Mouse (Mus musculus) liver, postnatal 0 days (tissue): ENCODE data around the gene Zfhx3. TPM values are rescaled to one million over a fixed set of nuclear protein-coding genes. Genes with fewer than 3 reads are reported as not detected.
A peak's percentile ranks its signal among the peaks of the same experiment; 100 is the strongest.

Experiments
- ATAC-seq: fragments of 200-750 bp; cut with Nextera tagmentation; 2 replicates; pipeline ENCODE4 v1.8.0; 2017; ENCODE audit warnings: mild to moderate bottlenecking, moderate library complexity
- DNase-seq: peaks from one replicate; pipeline ENCODE4 v3.0.0-alpha.2; 2016
- H3K27ac ChIP-seq: fragments of 300-500 bp; sonication (generic); 2 replicates; pipeline ENCODE4 v1.5.1; 2014; ENCODE audit warnings: antibody characterized with exemption, moderate library complexity, mild to moderate bottlenecking, low read depth
- H3K27me3 ChIP-seq: fragments of 300-500 bp; sonication (generic); 2 replicates; pipeline ENCODE4 v1.6.1; 2014; ENCODE audit warnings: low read length, control low read depth, mixed read lengths; ENCODE audit not compliant: insufficient read depth
- H3K36me3 ChIP-seq: fragments of 300-500 bp; sonication (generic); replicated peaks from 2 replicates; pipeline ENCODE4 v1.6.1; 2014; ENCODE audit warnings: mild to moderate bottlenecking, control low read depth, low read length, moderate library complexity, mixed read lengths; ENCODE audit not compliant: insufficient read depth
- H3K4me1 ChIP-seq: fragments of 300-500 bp; sonication (generic); 2 replicates; pipeline ENCODE4 v1.6.1; 2014; ENCODE audit warnings: antibody characterized with exemption, mild to moderate bottlenecking, control low read depth; ENCODE audit not compliant: insufficient read depth
- H3K4me2 ChIP-seq: fragments of 300-500 bp; sonication (generic); 2 replicates; pipeline ENCODE4 v1.6.1; 2014; ENCODE audit warnings: low read depth, mild to moderate bottlenecking, low read length, moderate library complexity, mixed read lengths
- H3K4me3 ChIP-seq: fragments of 300-500 bp; sonication (generic); 2 replicates; pipeline ENCODE4 v1.5.1; 2014; ENCODE audit warnings: low read depth, low read length
- H3K9ac ChIP-seq: fragments of 300-500 bp; sonication (generic); replicated peaks from 2 replicates; pipeline ENCODE4 v1.6.1; 2014; ENCODE audit warnings: mild to moderate bottlenecking, moderate library complexity
- H3K9me3 ChIP-seq: fragments of 300-500 bp; sonication (generic); 2 replicates; pipeline ENCODE4 v1.6.1; 2016; ENCODE audit warnings: mild to moderate bottlenecking, control low read depth, low read length, mixed read lengths
- CTCF ChIP-seq: sonication (generic); IDR thresholded peaks from 2 replicates; pipeline ENCODE4 v1.5.1; 2016; ENCODE audit warnings: antibody characterized with exemption, low read depth
- EP300 ChIP-seq: IDR thresholded peaks from 2 replicates; pipeline ENCODE4 v1.6.1; 2016; ENCODE audit warnings: antibody characterized with exemption, low read depth, mild to moderate bottlenecking
- WGBS: fragments of 180-500 bp; shearing (Covaris S2); extraction: QIAGEN DNeasy Blood & Tissue Kit; methylation state at CpG from one replicate; pipeline ENCODE4 v1.1.7; 2014; ENCODE audit not compliant: insufficient replicate concordance; 5-methylcytosine and 5-hydroxymethylcytosine counted together
- polyA plus RNA-seq: library from polyadenylated mRNA; unstranded; fragments of >200 nt; fragmentation: Nextera tagmentation; extraction: Ambion mirVana; gene quantifications from 2 replicates; pipeline ENCODE4 v1.2.1, GENCODE M21; 2015

The Zfhx3 gene
- polyA plus RNA-seq, 1 experiment from 2014 or later: 1.2 TPM

DNA sequence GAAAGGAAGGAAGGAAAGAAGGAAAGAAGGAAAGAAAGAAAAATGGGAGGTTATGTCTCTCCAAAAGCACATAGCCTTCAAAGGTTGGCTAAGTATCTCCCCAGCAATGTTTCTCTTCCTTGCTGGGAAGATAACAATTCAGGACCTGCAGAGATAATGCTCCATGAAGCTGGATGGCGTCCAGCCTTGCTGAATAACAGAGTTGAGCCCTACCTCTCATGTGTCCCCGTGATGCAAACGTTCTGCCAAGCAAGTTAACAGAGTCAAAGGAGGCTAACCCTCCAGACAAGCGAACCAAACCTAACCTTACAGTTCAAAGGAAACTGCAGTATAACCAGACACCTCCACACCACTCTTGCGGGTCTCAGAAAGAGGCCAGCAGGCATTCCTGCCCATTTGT, 681.2 kb downstream of the Zfhx3 start:
- Histone ChIP-seq H3K4me3 (no peak overlapping the region), H3K4me2 (no peak overlapping the region)

DNA sequence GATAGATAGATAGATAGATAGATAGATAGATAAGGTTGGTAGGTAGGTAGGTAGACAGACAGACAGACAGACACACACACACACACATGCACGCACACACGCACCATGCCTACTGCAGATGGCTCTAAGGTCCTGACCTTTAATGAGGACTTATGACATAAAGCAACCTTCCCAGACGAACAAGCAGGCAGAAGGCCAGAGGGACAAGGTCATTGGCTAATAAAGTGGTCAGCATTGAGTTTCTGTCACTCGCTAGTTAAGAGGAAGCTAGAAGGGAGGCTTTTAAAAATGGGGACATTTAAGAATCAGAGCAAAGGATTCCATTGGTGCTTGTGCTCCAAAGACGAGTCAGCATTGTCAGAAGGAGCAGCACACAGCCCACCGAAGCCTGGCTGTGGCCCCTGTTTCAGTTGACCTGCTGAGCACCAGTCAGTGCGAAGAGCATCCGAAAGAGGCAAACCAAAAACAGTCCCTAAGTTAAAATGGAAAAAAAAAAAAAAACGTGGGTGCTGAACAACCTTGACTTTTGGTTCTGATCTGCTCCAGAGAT, 683.2 kb downstream of the Zfhx3 start:
- H3K27ac ChIP-seq: no peak overlapping the region
- DNase-seq: no peak
- H3K27me3 ChIP-seq: no peaks in the 10 kb centered on the region
- H3K4me2 ChIP-seq: no peak overlapping the region
- H3K4me1 ChIP-seq: no peaks in the 10 kb centered on the region
- ATAC-seq: no peak
- H3K9me3 ChIP-seq: no peaks in the 10 kb centered on the region
- no peak overlapping the region for H3K9ac ChIP-seq
- TF ChIP-seq EP300: no peak
- TF ChIP-seq CTCF: no peak
- H3K36me3 ChIP-seq: no peaks in the 10 kb centered on the region
- WGBS: 65% methylated on average over 9 of the region's 9 CpGs
- H3K4me3 ChIP-seq: no peak overlapping the region

More for the DNA sequence above, 681.2 kb downstream of the Zfhx3 start:
- Histone ChIP-seq H3K27ac (no peak overlapping the region), H3K9ac (no peak overlapping the region), H3K4me1 (no peaks in the 10 kb centered on the region), H3K36me3 (no peaks in the 10 kb centered on the region), H3K27me3 (no peaks in the 10 kb centered on the region), H3K9me3 (no peaks in the 10 kb centered on the region)
- no peak for ATAC-seq
- TF ChIP-seq CTCF (no peak), EP300 (no peak)
- WGBS: 49% methylated on average over 5 of the region's 5 CpGs
- DNase-seq: no peak

DNA sequence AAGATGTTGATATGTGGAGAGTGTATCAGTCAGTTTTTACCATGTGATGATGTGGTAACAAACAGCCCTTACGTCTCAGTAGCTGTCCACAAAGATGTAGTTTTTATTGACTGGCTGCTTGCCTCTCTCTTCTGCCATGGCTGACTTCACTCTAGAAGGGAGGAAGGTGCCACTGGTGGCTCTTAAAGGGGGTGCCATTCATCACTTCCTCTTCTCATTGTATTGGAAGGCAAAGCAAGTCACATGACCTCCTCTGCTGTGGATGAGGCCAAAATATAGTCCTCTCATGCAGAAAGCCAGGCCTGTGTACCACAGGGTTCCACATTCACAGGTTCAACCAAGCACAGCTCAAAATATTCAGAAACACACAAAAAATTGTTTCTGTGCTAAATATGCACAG, 688.6 kb downstream of the Zfhx3 start:
- Histone ChIP-seq H3K9me3 (no peaks in the 10 kb centered on the region), H3K9ac (no peak overlapping the region), H3K27me3 (no peaks in the 10 kb centered on the region), H3K4me2 (no peak overlapping the region), H3K4me3 (no peak overlapping the region), H3K4me1 (no peaks in the 10 kb centered on the region), H3K36me3 (no peaks in the 10 kb centered on the region), H3K27ac (no peak overlapping the region)
- DNase-seq (no peak), ATAC-seq (0 out of 2 replicates have a peak, but pooled peaks have one; percentile 29)
- TF ChIP-seq CTCF: no peak
- TF ChIP-seq EP300: no peak
- 81% methylated on average over 1 of the region's 1 CpGs for WGBS

DNA sequence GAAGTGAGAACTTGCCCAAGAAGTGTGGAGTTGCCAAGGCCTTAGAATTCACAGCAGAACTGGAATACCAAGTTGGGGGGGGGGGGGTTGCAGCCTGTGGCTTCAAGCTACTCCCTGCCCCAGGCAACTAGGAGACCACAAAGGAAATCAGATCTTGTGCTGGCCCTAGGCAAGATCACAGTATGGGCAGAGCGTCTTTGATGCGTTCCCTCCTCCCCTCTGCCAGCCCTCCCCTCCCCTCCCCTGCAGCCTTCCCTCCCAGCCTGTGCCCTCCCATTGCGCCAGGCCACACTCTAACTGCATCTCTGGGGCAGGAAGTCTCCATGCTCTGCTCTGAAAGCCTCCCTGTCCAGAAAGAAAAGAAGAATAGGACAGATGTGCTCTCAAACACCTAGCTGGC, 691.8 kb downstream of the Zfhx3 start:
- no peak overlapping the region for H3K9ac ChIP-seq
- no peak overlapping the region for H3K27ac ChIP-seq
- ATAC-seq: no peak
- no peaks in the 10 kb centered on the region for H3K36me3 ChIP-seq
- 45% methylated on average over 3 of the region's 3 CpGs for WGBS
- H3K4me1 ChIP-seq: no peaks in the 10 kb centered on the region
- no peak for DNase-seq
- no peak overlapping the region for H3K4me2 ChIP-seq
- H3K9me3 ChIP-seq: no peaks in the 10 kb centered on the region
- no peak overlapping the region for H3K4me3 ChIP-seq
- TF ChIP-seq EP300 (no peak), CTCF (no peak)
- H3K27me3 ChIP-seq: no peaks in the 10 kb centered on the region

DNA sequence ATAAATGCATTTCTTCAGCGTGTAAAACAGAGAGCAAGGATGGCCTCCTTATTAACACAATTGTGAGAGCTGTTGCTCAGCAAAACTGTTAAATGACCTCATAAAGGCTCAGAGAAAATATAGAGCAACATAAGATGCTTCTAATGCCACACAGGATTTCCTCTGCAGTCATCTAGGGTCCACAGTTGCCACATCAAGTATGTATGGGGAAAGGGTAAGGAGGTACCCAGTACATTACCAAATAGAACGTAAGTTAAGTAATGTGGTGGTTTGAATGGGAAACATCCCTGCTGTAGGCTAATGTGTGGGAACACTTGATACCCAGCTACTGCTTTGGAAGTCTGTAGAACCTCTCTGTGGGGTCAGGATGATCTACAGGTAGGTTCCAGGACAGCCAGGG, 695.4 kb downstream of the Zfhx3 start:
- no peaks in the 10 kb centered on the region for H3K4me1 ChIP-seq
- ATAC-seq (peak; percentile 33; the same call in 1 of the 2 replicates), DNase-seq (no peak)
- H3K27me3 ChIP-seq: no peaks in the 10 kb centered on the region
- no peaks in the 10 kb centered on the region for H3K9me3 ChIP-seq
- H3K36me3 ChIP-seq: no peaks in the 10 kb centered on the region
- no peak for TF ChIP-seq EP300
- TF ChIP-seq CTCF: no peak
- no peak overlapping the region for H3K4me3 ChIP-seq
- no peak overlapping the region for H3K4me2 ChIP-seq
- WGBS: 74% methylated on average over 2 of the region's 2 CpGs
- H3K9ac ChIP-seq: no peak overlapping the region
- H3K27ac ChIP-seq: no peak overlapping the region

DNA sequence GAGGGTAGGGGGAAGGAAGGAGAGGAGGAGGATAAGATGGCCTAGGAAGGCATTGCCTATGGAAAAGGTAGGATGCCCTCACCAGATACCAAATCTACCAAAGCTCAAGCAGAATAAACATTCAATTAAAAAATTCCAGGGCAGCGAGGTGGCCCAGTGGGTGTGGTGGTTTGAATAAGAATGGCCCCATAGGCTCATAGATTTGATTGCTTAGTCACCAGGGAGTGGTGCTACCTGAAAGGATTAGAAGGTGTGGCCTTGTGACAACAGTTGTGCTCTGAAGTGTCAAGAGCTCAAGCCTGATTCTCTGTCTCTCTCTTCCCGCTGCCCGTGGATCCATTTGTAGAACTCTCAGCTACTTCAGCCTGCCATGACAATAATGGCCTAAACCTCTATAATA, 703.2 kb downstream of the Zfhx3 start:
- H3K4me3 ChIP-seq: no peak overlapping the region
- no peak overlapping the region for H3K9ac ChIP-seq
- no peak overlapping the region for H3K4me2 ChIP-seq
- no peaks in the 10 kb centered on the region for H3K36me3 ChIP-seq
- TF ChIP-seq EP300 (no peak), CTCF (no peak)
- H3K27ac ChIP-seq: no peak overlapping the region
- DNase-seq (no peak), ATAC-seq (no peak)
- 0 out of 2 replicates have a peak, but pooled peaks cover 7% of the 10 kb centered on the region for H3K4me1 ChIP-seq
- no peaks in the 10 kb centered on the region for H3K27me3 ChIP-seq
- H3K9me3 ChIP-seq: no peaks in the 10 kb centered on the region
- WGBS: 91% methylated on average over 3 of the region's 3 CpGs
